Mouse (Mus musculus) c-Kit-negative CD71-positive TER-119-positive erythroid progenitor cells, embryonic 14.5 days (primary cell): ENCODE data around the gene Srrd.
A peak's percentile ranks its signal among the peaks of the same experiment; 100 is the strongest.

Experiments used
- DNase-seq: peaks from one replicate; pipeline ENCODE4 v3.0.0-alpha.2; 2013; ENCODE audit warnings: low read depth, low spot score

The Srrd gene

GRCm38 (mm10) chr5:112342463-112343204, at the start of gene Srrd, which contains the start of gene Hps4:
Srrd (minus strand) TSS chr5:112343040.
Hps4 (plus strand) TSS chr5:112343083.
- DNase-seq = peak; percentile 69

GRCm38 (mm10) chr5:112391676-112392323, 49.0 kb upstream of the Srrd start:
- DNase-seq = no peak

- DNase-seq = no peak
These were observed 48.2 kb upstream of the Srrd start for GRCm38 (mm10) chr5:112391002-112391401.

GRCm38 (mm10) chr5:112389352-112389751, 46.5 kb upstream of the Srrd start:
- DNase-seq = no peak

GRCm38 (mm10) chr5:112385973-112386372, 43.1 kb upstream of the Srrd start:
- DNase-seq = peak; percentile 35

GRCm38 (mm10) chr5:112384805-112385472, 42.1 kb upstream of the Srrd start:
- no peak for DNase-seq

- DNase-seq = no peak
These were observed 39.9 kb upstream of the Srrd start for GRCm38 (mm10) chr5:112382641-112383330.

- no peak for DNase-seq
These were observed 39.2 kb upstream of the Srrd start for GRCm38 (mm10) chr5:112382042-112382441.

GRCm38 (mm10) chr5:112381154-112381553, 38.3 kb upstream of the Srrd start:
- DNase-seq = no peak

GRCm38 (mm10) chr5:112378716-112379115, 35.9 kb upstream of the Srrd start:
- DNase-seq = no peak

GRCm38 (mm10) chr5:112377380-112377779, 34.5 kb upstream of the Srrd start:
- DNase-seq = no peak

GRCm38 (mm10) chr5:112376111-112376510, 33.3 kb upstream of the Srrd start:
- DNase-seq = no peak

GRCm38 (mm10) chr5:112371933-112372332, 29.1 kb upstream of the Srrd start:
- no peak for DNase-seq

- no peak for DNase-seq
These were observed 27.5 kb upstream of the Srrd start for GRCm38 (mm10) chr5:112370236-112370813.

GRCm38 (mm10) chr5:112369326-112369725, 26.5 kb upstream of the Srrd start:
- DNase-seq = no peak

- DNase-seq = no peak
These were observed 25.8 kb upstream of the Srrd start for GRCm38 (mm10) chr5:112368666-112369065.

- DNase-seq = no peak
These were observed 25.1 kb upstream of the Srrd start for GRCm38 (mm10) chr5:112367929-112368328.

- no peak for DNase-seq
These were observed 24.5 kb upstream of the Srrd start for GRCm38 (mm10) chr5:112367338-112367737.

- DNase-seq = no peak
These were observed 24.0 kb upstream of the Srrd start for GRCm38 (mm10) chr5:112366879-112367278.

GRCm38 (mm10) chr5:112364184-112364797, 21.5 kb upstream of the Srrd start:
- DNase-seq = no peak

- DNase-seq = no peak
These were observed 17.2 kb upstream of the Srrd start for GRCm38 (mm10) chr5:112360077-112360476.
